20 mouse cellular contexts compared by ENCODE assay signal in genomic region chr16:24595493-24595892, GRCm38 (mm10).
"Had no signal": no experiment of that assay in that cellular context is flagged by ENCODE, and none has a peak within 500 bp of the region (broad histone marks: within the 10 kb centered on the region; RNA-seq: fewer than 3 reads in every experiment).

No protein-coding gene starts in this region.

- H3K9ac ChIP-seq: lung, embryonic 15.5 days; midbrain, embryonic 12.5 days; neural tube, embryonic 13.5 days; neural tube, embryonic 15.5 days; stomach, embryonic 15.5 days had no signal

- H3K27ac ChIP-seq: lung, embryonic 15.5 days; midbrain, embryonic 10.5 days; midbrain, embryonic 12.5 days; neural tube, embryonic 13.5 days; neural tube, embryonic 15.5 days; stomach, embryonic 15.5 days; stomach, postnatal 0 days had no signal

- H3K4me3 ChIP-seq: lung, embryonic 15.5 days; midbrain, embryonic 10.5 days; midbrain, embryonic 12.5 days; myocyte; neural tube, embryonic 13.5 days; neural tube, embryonic 15.5 days; stomach, embryonic 15.5 days had no signal

- H3K4me2 ChIP-seq: lung, embryonic 15.5 days; midbrain, embryonic 12.5 days; neural tube, embryonic 13.5 days; neural tube, embryonic 15.5 days; stomach, embryonic 15.5 days had no signal

- H3K36me3 ChIP-seq: lung, embryonic 15.5 days; midbrain, embryonic 10.5 days; midbrain, embryonic 12.5 days; neural tube, embryonic 13.5 days; neural tube, embryonic 15.5 days; stomach, embryonic 15.5 days had no signal

- ATAC-seq: lung, postnatal 0 days; midbrain, embryonic 16.5 days had no signal

- H3K27me3 ChIP-seq: lung, embryonic 15.5 days; midbrain, embryonic 12.5 days; neural tube, embryonic 13.5 days; neural tube, embryonic 15.5 days; stomach, embryonic 15.5 days had no signal

- H3K9me3 ChIP-seq: lung, embryonic 15.5 days; midbrain, embryonic 10.5 days; midbrain, embryonic 12.5 days; neural tube, embryonic 13.5 days; neural tube, embryonic 15.5 days; stomach, embryonic 15.5 days had no signal

- DNase-seq: lung, adult 18-20 months; lung, postnatal 14 days; lung, postnatal 36 days; midbrain, embryonic 14.5 days; retina, postnatal 1 day; right cerebral cortex, adult 18-20 months; right cerebral cortex, postnatal 25 days; thymus, adult 2 months; thymus, postnatal 25 days; thymus, postnatal 4 days had no signal

- H3K4me1 ChIP-seq: midbrain, embryonic 12.5 days; neural tube, embryonic 13.5 days; neural tube, embryonic 15.5 days; stomach, embryonic 15.5 days had no signal
